In genomic region chr5:5368389-5369164, GRCm38 (mm10) we compare ENCODE assay signal across 1 mouse cellular context.
A peak's percentile ranks its signal among the peaks of the same experiment; 100 is the strongest.
TF ChIP-seq lines count a peak whose summit lies in the region.

No protein-coding gene starts in this region.

TF ChIP-seq in CH12.LX, 34 proteins besides CTCF, POLR2A, EP300 and RAD21 (continued from another document):
- no peak for TF ChIP-seq ZMIZ1 (IDR thresholded peaks at IDR 0.05; ENCODE audit: low read depth, low read length)
- peak; percentile 88 for TF ChIP-seq SIN3A (IDR thresholded peaks at IDR 0.05; ENCODE audit: low read length)
- 0 out of 2 replicates have a peak, but pooled peaks have one; percentile 61 for TF ChIP-seq MAZ (IDR thresholded peaks at IDR 0.05; ENCODE audit: low read depth, low read length)
- TF ChIP-seq POLR2AphosphoS2 (IDR thresholded peaks at IDR 0.05; ENCODE audit: low read depth, low read length) = no peak
- TF ChIP-seq KAT2A (IDR thresholded peaks at IDR 0.05; ENCODE audit: insufficient replicate concordance, low read length) = no peak
- TF ChIP-seq HCFC1 (IDR thresholded peaks at IDR 0.05; ENCODE audit: low read depth, low read length) = peak; percentile 43
- no peak for TF ChIP-seq JUN (IDR thresholded peaks at IDR 0.05; ENCODE audit: insufficient read depth, low read depth, low read length)
- TF ChIP-seq CHD2 (IDR thresholded peaks at IDR 0.05; ENCODE audit: low read length) = peak; percentile 59
- TF ChIP-seq ZKSCAN1 (IDR thresholded peaks at IDR 0.05; ENCODE audit: borderline replicate concordance, low read depth, low read length) = no peak
- TF ChIP-seq SMC3 (IDR thresholded peaks at IDR 0.05; ENCODE audit: low read depth, low read length) = no peak; the same call in 1 of the 2 replicates
- no peak for TF ChIP-seq GABPA (IDR thresholded peaks at IDR 0.05; ENCODE audit: insufficient replicate concordance, low read depth, low read length)
- TF ChIP-seq IRF4 (IDR thresholded peaks at IDR 0.05; ENCODE audit: low read depth, low read length) = peak; percentile 56; the same call in 1 of the 2 replicates
- TF ChIP-seq ETS1 (conservative IDR thresholded peaks at IDR 0.05; ENCODE audit: low read depth, low read length) = peak; percentile 37
- no peak; the same call in 1 of the 2 replicates for TF ChIP-seq MEF2A (IDR thresholded peaks at IDR 0.05; ENCODE audit: borderline replicate concordance, low read depth, low read length)
- no peak for TF ChIP-seq USF2 (conservative IDR thresholded peaks at IDR 0.05; ENCODE audit: low read depth, low read length)
- TF ChIP-seq NELFE (IDR thresholded peaks at IDR 0.05; ENCODE audit: low read depth, low read length) = peak; percentile 49; the same call in 1 of the 2 replicates
- no peak for TF ChIP-seq TCF12 (IDR thresholded peaks at IDR 0.05; ENCODE audit: low read depth, low read length)
- no peak for TF ChIP-seq JUND (conservative IDR thresholded peaks at IDR 0.05; ENCODE audit: low read depth, low read length)
- TF ChIP-seq PAX5 (IDR thresholded peaks at IDR 0.05; ENCODE audit: low read length) = no peak
- TF ChIP-seq CHD1 (IDR thresholded peaks at IDR 0.05; ENCODE audit: low read depth, low read length) = no peak
- TF ChIP-seq UBTF (IDR thresholded peaks at IDR 0.05; ENCODE audit: low read depth, low read length) = peak; percentile 51; the same call in 1 of the 2 replicates
- TF ChIP-seq MYC (IDR thresholded peaks at IDR 0.05; ENCODE audit: low read depth, low read length) = no peak
- TF ChIP-seq MAFK (IDR thresholded peaks at IDR 0.05; ENCODE audit: insufficient replicate concordance, low read length) = peak; percentile 34; the same call in 1 of the 2 replicates
- no peak for TF ChIP-seq ZC3H11A (IDR thresholded peaks at IDR 0.05; ENCODE audit: low read depth, low read length)
